Mouse (Mus musculus): ENCODE measurements around the gene Ahr.

Ahr gene

DNA sequence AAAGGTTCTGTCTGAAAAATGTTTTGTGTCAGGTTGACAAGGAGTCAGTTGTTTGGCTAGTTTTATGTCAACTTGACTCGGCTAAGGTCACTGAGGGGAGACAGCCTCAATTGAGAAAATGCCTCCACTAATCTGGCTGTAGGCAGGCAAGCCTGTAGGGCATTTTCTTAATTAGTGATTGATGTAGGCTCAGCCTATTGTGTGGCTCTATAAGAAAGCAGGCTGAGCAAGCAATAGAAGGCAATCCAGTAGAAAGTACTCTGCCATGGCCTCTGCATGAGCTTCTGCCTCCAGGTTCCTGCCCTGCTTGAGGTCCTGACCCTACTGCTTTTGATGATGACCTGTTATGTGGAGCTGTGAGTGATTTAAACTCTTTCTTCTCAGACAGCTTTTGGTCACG, 33.4 kb downstream of the Ahr start:
- no peak for DNase-seq

DNA sequence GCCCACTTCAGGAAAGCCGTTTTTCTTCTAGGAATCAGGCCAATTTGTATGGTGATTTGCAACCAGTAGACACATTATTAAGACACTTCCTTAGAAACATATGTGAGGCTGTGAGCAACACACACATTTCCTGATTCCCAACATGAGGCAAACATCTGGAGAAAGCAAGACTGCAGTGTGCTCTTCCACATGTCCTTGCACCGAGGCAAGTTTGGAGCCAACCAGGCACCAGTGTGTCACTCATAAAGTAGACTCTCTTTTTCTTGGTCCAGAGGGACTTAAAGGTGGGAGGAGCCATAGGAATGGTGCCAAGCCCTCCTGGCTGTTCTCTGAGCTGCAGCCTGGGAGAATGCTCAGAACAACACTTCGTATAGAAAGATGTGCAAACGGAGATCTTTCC, 39.6 kb downstream of the Ahr start:
- DNase-seq: no peak

DNA sequence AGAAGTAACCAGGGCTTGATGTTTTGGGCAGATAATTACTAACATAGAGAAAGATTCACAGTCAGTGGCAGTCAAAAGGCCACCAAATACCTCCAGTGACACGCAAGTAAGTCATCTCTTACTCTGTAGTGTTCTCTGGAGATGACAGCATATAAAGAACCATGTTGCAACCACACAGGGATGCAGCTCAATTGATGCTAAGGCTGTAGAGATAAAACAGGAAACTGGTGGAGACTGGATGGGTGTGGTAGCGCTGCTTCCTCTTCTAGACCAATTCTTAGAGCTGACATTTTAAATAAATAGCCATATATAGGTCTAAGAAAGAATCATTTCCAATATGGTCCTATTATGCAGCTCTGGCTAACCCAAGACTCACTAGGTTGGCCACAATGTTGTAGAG, 54.1 kb downstream of the Ahr start:
- no peak for DNase-seq

DNA sequence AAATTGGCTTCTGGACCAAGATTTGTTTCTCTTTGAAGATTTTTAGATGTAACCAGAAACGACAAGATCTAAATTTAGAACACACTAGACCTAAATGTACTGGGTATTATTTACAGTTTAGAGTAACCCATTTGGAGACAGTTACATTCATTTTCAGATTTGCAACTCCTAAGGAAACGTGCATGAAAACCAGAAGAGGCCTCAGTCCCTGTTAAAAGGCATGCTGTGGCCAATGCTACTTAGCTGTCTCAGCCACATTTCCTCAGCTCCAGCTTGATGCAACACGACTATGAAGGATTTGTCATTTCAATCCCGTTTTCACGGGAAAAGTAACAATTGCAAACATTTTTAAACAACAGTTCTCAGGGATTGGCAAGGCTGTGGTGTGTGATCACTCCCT, 55.9 kb downstream of the Ahr start:
- DNase-seq: no peak

DNA sequence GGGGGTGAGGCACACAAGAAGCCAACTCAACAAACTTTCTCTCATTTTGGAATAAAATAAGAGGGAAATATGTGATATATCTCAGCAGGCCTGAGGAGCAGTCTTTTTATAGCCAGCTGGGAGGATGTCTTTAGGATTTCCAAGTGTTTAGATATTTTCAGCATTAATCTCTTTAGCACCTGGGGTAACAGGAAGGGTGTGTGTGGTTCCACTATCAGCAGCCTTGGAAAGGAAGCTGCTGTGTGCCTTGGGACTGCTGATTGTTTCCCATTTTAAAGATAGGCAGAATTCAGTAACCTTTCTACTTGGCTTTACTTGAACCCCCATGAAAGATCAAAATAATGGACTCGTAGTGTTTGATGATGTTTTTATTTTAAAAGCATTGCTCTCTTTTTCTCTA, 71.4 kb downstream of the Ahr start:
- peak in 1 of 2 experiments; percentile 2 for DNase-seq

DNA sequence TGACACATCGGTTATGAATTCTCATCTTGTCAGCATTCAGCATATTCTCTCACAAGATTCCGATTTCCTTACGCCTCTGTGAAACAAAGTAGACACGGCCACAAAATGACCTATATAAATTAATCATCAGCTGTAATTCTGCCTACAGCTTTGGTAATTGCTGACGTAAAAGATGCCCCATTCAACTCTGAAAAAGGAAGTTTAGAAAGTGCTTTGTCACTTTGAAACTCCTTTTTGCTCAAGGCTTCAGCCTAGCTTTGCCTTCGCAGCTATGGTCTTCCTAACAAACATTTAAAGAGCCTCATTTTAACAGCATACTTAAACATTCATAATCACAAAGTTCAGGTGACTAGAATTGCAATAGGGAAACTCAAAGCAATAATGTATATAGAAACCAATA, 72.2 kb downstream of the Ahr start:
- DNase-seq: no peak

DNA sequence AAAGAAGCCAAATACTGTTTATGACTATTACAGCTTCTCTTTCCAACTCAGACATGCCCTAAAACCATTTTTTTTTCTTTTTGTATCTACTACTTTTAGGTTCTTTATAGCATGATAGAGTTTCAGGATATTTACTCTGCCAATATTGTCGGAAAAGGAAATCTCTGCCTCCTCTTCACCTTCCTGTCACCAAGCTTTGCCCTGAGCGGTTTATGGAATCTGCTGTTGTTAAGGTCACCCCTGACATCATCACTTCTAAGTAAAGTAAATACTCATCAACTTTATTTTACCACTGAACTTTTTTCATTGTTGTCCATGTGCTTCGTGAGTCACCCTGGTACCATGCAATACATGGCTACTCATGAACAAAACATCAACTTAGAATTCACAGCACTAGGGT, 75.2 kb downstream of the Ahr start:
- DNase-seq: peak in 1 of 2 experiments; percentile 1

Measured in kidney, adult 8-10 months (tissue).